Mouse (Mus musculus): ENCODE data around the gene Rnf113a1. TPM values are rescaled to one million over a fixed set of nuclear protein-coding genes. Genes with fewer than 3 reads are reported as not detected.
"Not testable (repeated sequence)": the region's sequence is repeated elsewhere in the genome, so short reads cannot be mapped to it uniquely, and the experiment has no call there.

The Rnf113a1 gene
- polyA plus RNA-seq, 1 experiment from 2014 or later, result 15.0 TPM

DNA sequence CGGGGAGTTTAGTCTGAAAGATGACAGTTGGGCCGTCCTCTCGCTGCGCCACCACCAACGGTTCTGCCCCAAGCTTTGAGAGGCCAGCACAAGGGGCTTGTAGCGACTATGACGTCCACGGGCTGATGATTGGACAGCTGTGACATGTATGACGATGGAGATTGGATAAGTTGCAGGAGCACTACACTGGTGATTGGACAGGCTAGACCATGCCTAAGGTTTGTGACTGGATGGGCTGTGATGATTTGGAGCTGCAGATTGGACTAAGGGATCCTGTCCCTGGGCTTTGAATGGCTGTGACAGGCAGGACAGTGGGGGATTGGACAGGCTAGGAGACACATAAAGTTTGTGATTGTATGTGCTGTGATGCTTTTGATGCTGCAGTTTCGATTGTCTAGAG is 19.9 kb downstream of the Rnf113a1 start, which contains the start of gene Gm9:
Gm9 (minus strand) TSS at position 101 of the 400 bp plus-strand sequence.
- WGBS, result 89% methylated on average over 10 of the region's 10 CpGs
- H3K4me3 ChIP-seq, result no peak within 1 kb of the TSS
- no peaks in the 10 kb centered on the region for H3K9me3 ChIP-seq
- H3K4me1 ChIP-seq (replicated peaks), result no peaks in the 10 kb centered on the region
- no peaks in the 10 kb centered on the region for H3K36me3 ChIP-seq
- H3K27me3 ChIP-seq (ENCODE audit: insufficient read depth, poor library complexity, severe bottlenecking), result no peaks in the 10 kb centered on the region
- no peak for DNase-seq (ENCODE audit: low spot score)
- no peak within 1 kb of the TSS for H3K27ac ChIP-seq

DNA sequence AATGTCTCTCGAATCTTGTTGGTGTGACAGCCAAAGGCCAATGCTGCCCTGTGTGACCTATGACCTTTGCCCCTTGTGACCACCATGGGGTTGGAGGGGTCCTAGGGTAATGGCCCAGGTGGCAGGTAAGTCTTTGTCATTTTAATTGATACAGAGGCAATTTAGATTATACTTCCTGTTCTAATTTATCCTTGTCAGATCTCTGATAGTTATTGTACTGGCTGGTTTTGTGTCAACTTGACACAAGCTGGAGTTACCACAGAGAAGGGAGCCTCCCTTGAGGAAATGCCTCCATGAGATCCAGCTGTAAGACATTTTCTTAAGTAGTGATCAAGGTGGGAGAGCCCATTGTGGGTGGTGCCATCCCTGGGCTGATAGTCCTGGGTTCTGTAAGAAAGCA is 31.1 kb downstream of the Rnf113a1 start, which contains the start of gene Rhox1:
Rhox1 (minus strand) TSS at position 101 of the 400 bp plus-strand sequence.
- H3K9me3 ChIP-seq; H3K27me3 ChIP-seq (ENCODE audit: insufficient read depth, poor library complexity, severe bottlenecking); H3K4me1 ChIP-seq (replicated peaks); DNase-seq (ENCODE audit: low spot score); H3K4me3 ChIP-seq; H3K27ac ChIP-seq; H3K36me3 ChIP-seq: not testable (repeated sequence)
- 77% methylated on average over 1 of the region's 1 CpGs for WGBS

Other genes with a start within 250 kb of the Rnf113a1 start
- gene Sept6, start 199.5 kb upstream of the Rnf113a1 start, polyA plus RNA-seq (2016; fragmentation: Nextera tagmentation; extraction: Ambion mirVana), result 37.5 and 46.3 TPM in 2 replicates
- not detected in 2 replicates for gene Sowahd, start 142.4 kb upstream of the Rnf113a1 start, polyA plus RNA-seq (2016; fragmentation: Nextera tagmentation; extraction: Ambion mirVana)
- gene Rpl39, start 105.8 kb upstream of the Rnf113a1 start, polyA plus RNA-seq (2016; fragmentation: Nextera tagmentation; extraction: Ambion mirVana), result 405 and 454 TPM in 2 replicates
- gene Upf3b, start 80.9 kb upstream of the Rnf113a1 start, polyA plus RNA-seq (2016; fragmentation: Nextera tagmentation; extraction: Ambion mirVana), result 13.0 and 18.5 TPM in 2 replicates
- gene Nkap, start 64.5 kb upstream of the Rnf113a1 start, polyA plus RNA-seq (2016; fragmentation: Nextera tagmentation; extraction: Ambion mirVana), result 15.6 and 19.4 TPM in 2 replicates
- 0.17 and 0.35 TPM in 2 replicates for gene Akap14, start 22.4 kb upstream of the Rnf113a1 start, polyA plus RNA-seq (2016; fragmentation: Nextera tagmentation; extraction: Ambion mirVana)
- gene Ndufa1, start 82 bp upstream of the Rnf113a1 start, polyA plus RNA-seq (2016; fragmentation: Nextera tagmentation; extraction: Ambion mirVana), result 415 and 490 TPM in 2 replicates
- not detected in 2 replicates for gene Gm9, start 19.8 kb downstream of the Rnf113a1 start, polyA plus RNA-seq (2016; fragmentation: Nextera tagmentation; extraction: Ambion mirVana)
- gene Rhox1, start 31.0 kb downstream of the Rnf113a1 start, polyA plus RNA-seq (2016; fragmentation: Nextera tagmentation; extraction: Ambion mirVana), result not detected in 2 replicates
- 0.58 TPM in 2 replicates for gene Rhox2a, start 53.7 kb downstream of the Rnf113a1 start, polyA plus RNA-seq (2016; fragmentation: Nextera tagmentation; extraction: Ambion mirVana)
- not detected in 2 replicates for gene Rhox3a, start 58.7 kb downstream of the Rnf113a1 start, polyA plus RNA-seq (2016; fragmentation: Nextera tagmentation; extraction: Ambion mirVana)
- gene Rhox4a, start 74.1 kb downstream of the Rnf113a1 start, polyA plus RNA-seq (2016; fragmentation: Nextera tagmentation; extraction: Ambion mirVana), result 0.10 and 0.17 TPM in 2 replicates
- gene Rhox3a2, start 188.8 kb downstream of the Rnf113a1 start, polyA plus RNA-seq (2016; fragmentation: Nextera tagmentation; extraction: Ambion mirVana), result not detected in 2 replicates
- gene Rhox4a2, start 199.6 kb downstream of the Rnf113a1 start, polyA plus RNA-seq (2016; fragmentation: Nextera tagmentation; extraction: Ambion mirVana), result 0.75 and 2.0 TPM in 2 replicates
- not detected in 2 replicates for gene Rhox2b, start 220.8 kb downstream of the Rnf113a1 start, polyA plus RNA-seq (2016; fragmentation: Nextera tagmentation; extraction: Ambion mirVana)
- gene Rhox4b, start 241.2 kb downstream of the Rnf113a1 start, polyA plus RNA-seq (2016; fragmentation: Nextera tagmentation; extraction: Ambion mirVana), result 0.88 and 1.1 TPM in 2 replicates